Mouse (Mus musculus): Measurements from ENCODE around the gene Picalm. TPM values are rescaled to one million over a fixed set of nuclear protein-coding genes. Genes with fewer than 3 reads are reported as not detected.
A peak's percentile ranks its signal among the peaks of the same experiment; 100 is the strongest.

Gene Picalm
- polyA plus RNA-seq, 1 experiment from 2014 or later, result 57.8 TPM

- H3K4me1 ChIP-seq (replicated peaks; ENCODE audit: control insufficient read depth, insufficient read depth, low read length), result no peaks in the 10 kb centered on the region
- no peak overlapping the region for H3K27ac ChIP-seq (ENCODE audit: low read depth, low read length)
- ATAC-seq (ENCODE audit: low FRiP score), result no peak
- no peak overlapping the region for H3K4me2 ChIP-seq (replicated peaks; ENCODE audit: low read depth, low read length)
- no peak overlapping the region for H3K9ac ChIP-seq (ENCODE audit: low read depth, low read length)
- H3K36me3 ChIP-seq (ENCODE audit: control insufficient read depth, insufficient read depth, low read length), result no peaks in the 10 kb centered on the region
- no peak overlapping the region for H3K4me3 ChIP-seq (ENCODE audit: low read depth, low read length)
- WGBS, result 89% methylated on average over 3 of the region's 3 CpGs
- no peak for DNase-seq (ENCODE audit: low spot score)
- no peaks in the 10 kb centered on the region for H3K9me3 ChIP-seq (ENCODE audit: control insufficient read depth, low read length)
- H3K27me3 ChIP-seq (ENCODE audit: control insufficient read depth, insufficient read depth, low read length), result no peaks in the 10 kb centered on the region
Measured at GRCm38 (mm10) chr7:90140290-90140689, 10.3 kb downstream of the Picalm start.

GRCm38 (mm10) chr7:90144275-90144674, 14.3 kb downstream of the Picalm start:
- Histone ChIP-seq H3K4me3 (ENCODE audit: low read depth, low read length) (no peak overlapping the region), H3K9me3 (ENCODE audit: control insufficient read depth, low read length) (no peaks in the 10 kb centered on the region), H3K9ac (ENCODE audit: low read depth, low read length) (no peak overlapping the region), H3K27me3 (ENCODE audit: control insufficient read depth, insufficient read depth, low read length) (no peaks in the 10 kb centered on the region), H3K27ac (ENCODE audit: low read depth, low read length) (no peak overlapping the region), H3K36me3 (ENCODE audit: control insufficient read depth, insufficient read depth, low read length) (no peaks in the 10 kb centered on the region), H3K4me1 (replicated peaks; ENCODE audit: control insufficient read depth, insufficient read depth, low read length) (no peaks in the 10 kb centered on the region), H3K4me2 (replicated peaks; ENCODE audit: low read depth, low read length) (no peak overlapping the region)
- DNase-seq (ENCODE audit: low spot score) (no peak), ATAC-seq (ENCODE audit: low FRiP score) (no peak)
- WGBS, result 83% methylated on average over 2 of the region's 2 CpGs

- WGBS, result 85% methylated on average over 2 of the region's 2 CpGs
- Histone ChIP-seq H3K9ac (ENCODE audit: low read depth, low read length) (no peak overlapping the region), H3K9me3 (ENCODE audit: control insufficient read depth, low read length) (no peaks in the 10 kb centered on the region), H3K27me3 (ENCODE audit: control insufficient read depth, insufficient read depth, low read length) (no peaks in the 10 kb centered on the region), H3K4me1 (replicated peaks; ENCODE audit: control insufficient read depth, insufficient read depth, low read length) (no peaks in the 10 kb centered on the region), H3K4me2 (replicated peaks; ENCODE audit: low read depth, low read length) (no peak overlapping the region), H3K36me3 (ENCODE audit: control insufficient read depth, insufficient read depth, low read length) (no peaks in the 10 kb centered on the region), H3K27ac (ENCODE audit: low read depth, low read length) (no peak overlapping the region), H3K4me3 (ENCODE audit: low read depth, low read length) (no peak overlapping the region)
- DNase-seq (ENCODE audit: low spot score) (no peak), ATAC-seq (ENCODE audit: low FRiP score) (no peak)
Measured at GRCm38 (mm10) chr7:90144971-90145370, 15.0 kb downstream of the Picalm start.

DNA sequence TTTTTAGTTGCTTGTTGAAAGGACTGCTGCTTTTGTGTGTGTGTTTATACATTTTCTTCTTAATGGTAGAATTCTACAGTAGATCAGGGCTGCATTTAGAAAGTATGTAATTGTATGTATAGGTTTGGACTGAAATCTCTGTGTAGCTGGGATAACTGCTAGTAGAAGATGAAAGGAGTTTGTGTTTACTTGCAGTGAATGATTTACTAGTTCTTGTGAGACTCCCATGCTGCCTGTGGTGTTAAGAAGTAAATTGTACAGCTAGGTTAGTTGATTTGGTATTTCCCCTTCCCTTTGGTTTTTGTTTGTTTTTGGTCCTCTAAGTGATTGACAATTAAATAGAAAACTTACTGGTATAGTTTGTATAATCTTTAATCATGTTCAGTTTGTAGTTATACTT, 15.4 kb downstream of the Picalm start:
- H3K4me1 ChIP-seq (replicated peaks; ENCODE audit: control insufficient read depth, insufficient read depth, low read length), result no peaks in the 10 kb centered on the region
- H3K4me2 ChIP-seq (replicated peaks; ENCODE audit: low read depth, low read length), result no peak overlapping the region
- no peak overlapping the region for H3K4me3 ChIP-seq (ENCODE audit: low read depth, low read length)
- H3K36me3 ChIP-seq (ENCODE audit: control insufficient read depth, insufficient read depth, low read length), result no peaks in the 10 kb centered on the region
- no peaks in the 10 kb centered on the region for H3K27me3 ChIP-seq (ENCODE audit: control insufficient read depth, insufficient read depth, low read length)
- ATAC-seq (ENCODE audit: low FRiP score) (no peak), DNase-seq (ENCODE audit: low spot score) (no peak)
- no peak overlapping the region for H3K9ac ChIP-seq (ENCODE audit: low read depth, low read length)
- no peaks in the 10 kb centered on the region for H3K9me3 ChIP-seq (ENCODE audit: control insufficient read depth, low read length)
- no peak overlapping the region for H3K27ac ChIP-seq (ENCODE audit: low read depth, low read length)

DNA sequence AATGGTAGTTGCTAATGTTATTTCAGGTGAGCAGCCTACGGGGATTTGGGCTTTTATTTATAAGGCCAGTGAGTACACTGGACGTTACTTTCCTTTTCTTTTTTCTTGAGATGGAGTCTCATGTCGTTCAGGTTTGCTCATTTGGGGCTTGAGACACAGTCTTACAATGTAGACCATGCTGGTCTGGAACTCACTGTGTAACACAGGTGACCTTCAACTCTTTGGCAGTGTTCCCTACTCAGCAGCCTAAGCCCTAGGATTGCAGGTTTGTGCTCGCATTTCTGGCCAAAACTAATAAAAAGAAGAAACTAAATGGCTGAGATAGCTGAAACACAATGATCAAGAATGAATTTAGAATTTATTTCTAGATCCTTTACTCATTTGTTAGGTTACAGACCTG, 15.9 kb downstream of the Picalm start:
- Histone ChIP-seq H3K27ac (ENCODE audit: low read depth, low read length) (no peak overlapping the region), H3K9ac (ENCODE audit: low read depth, low read length) (no peak overlapping the region), H3K9me3 (ENCODE audit: control insufficient read depth, low read length) (no peaks in the 10 kb centered on the region), H3K4me1 (replicated peaks; ENCODE audit: control insufficient read depth, insufficient read depth, low read length) (no peaks in the 10 kb centered on the region), H3K36me3 (ENCODE audit: control insufficient read depth, insufficient read depth, low read length) (no peaks in the 10 kb centered on the region), H3K4me3 (ENCODE audit: low read depth, low read length) (no peak overlapping the region), H3K4me2 (replicated peaks; ENCODE audit: low read depth, low read length) (no peak overlapping the region), H3K27me3 (ENCODE audit: control insufficient read depth, insufficient read depth, low read length) (no peaks in the 10 kb centered on the region)
- DNase-seq (ENCODE audit: low spot score) (no peak), ATAC-seq (ENCODE audit: low FRiP score) (no peak)
- 76% methylated on average over 4 of the region's 4 CpGs for WGBS

GRCm38 (mm10) chr7:90146321-90146720, 16.3 kb downstream of the Picalm start:
- H3K36me3 ChIP-seq (ENCODE audit: control insufficient read depth, insufficient read depth, low read length), result no peaks in the 10 kb centered on the region
- H3K4me2 ChIP-seq (replicated peaks; ENCODE audit: low read depth, low read length), result no peak overlapping the region
- no peak overlapping the region for H3K27ac ChIP-seq (ENCODE audit: low read depth, low read length)
- no peak for ATAC-seq (ENCODE audit: low FRiP score)
- no peaks in the 10 kb centered on the region for H3K27me3 ChIP-seq (ENCODE audit: control insufficient read depth, insufficient read depth, low read length)
- WGBS, result 83% methylated on average over 1 of the region's 1 CpGs
- H3K9ac ChIP-seq (ENCODE audit: low read depth, low read length), result no peak overlapping the region
- no peak for DNase-seq (ENCODE audit: low spot score)
- no peaks in the 10 kb centered on the region for H3K9me3 ChIP-seq (ENCODE audit: control insufficient read depth, low read length)
- H3K4me3 ChIP-seq (ENCODE audit: low read depth, low read length), result no peak overlapping the region
- no peaks in the 10 kb centered on the region for H3K4me1 ChIP-seq (replicated peaks; ENCODE audit: control insufficient read depth, insufficient read depth, low read length)

- ATAC-seq (ENCODE audit: low FRiP score) (no peak), DNase-seq (ENCODE audit: low spot score) (no peak)
- Histone ChIP-seq H3K36me3 (ENCODE audit: control insufficient read depth, insufficient read depth, low read length) (no peaks in the 10 kb centered on the region), H3K27me3 (ENCODE audit: control insufficient read depth, insufficient read depth, low read length) (no peaks in the 10 kb centered on the region), H3K4me3 (ENCODE audit: low read depth, low read length) (no peak overlapping the region), H3K4me1 (replicated peaks; ENCODE audit: control insufficient read depth, insufficient read depth, low read length) (no peaks in the 10 kb centered on the region), H3K9me3 (ENCODE audit: control insufficient read depth, low read length) (no peaks in the 10 kb centered on the region), H3K9ac (ENCODE audit: low read depth, low read length) (no peak overlapping the region), H3K4me2 (replicated peaks; ENCODE audit: low read depth, low read length) (no peak overlapping the region), H3K27ac (ENCODE audit: low read depth, low read length) (no peak overlapping the region)
- WGBS, result 87% methylated on average over 2 of the region's 2 CpGs
Measured at GRCm38 (mm10) chr7:90148023-90148422, 18.0 kb downstream of the Picalm start.

DNA sequence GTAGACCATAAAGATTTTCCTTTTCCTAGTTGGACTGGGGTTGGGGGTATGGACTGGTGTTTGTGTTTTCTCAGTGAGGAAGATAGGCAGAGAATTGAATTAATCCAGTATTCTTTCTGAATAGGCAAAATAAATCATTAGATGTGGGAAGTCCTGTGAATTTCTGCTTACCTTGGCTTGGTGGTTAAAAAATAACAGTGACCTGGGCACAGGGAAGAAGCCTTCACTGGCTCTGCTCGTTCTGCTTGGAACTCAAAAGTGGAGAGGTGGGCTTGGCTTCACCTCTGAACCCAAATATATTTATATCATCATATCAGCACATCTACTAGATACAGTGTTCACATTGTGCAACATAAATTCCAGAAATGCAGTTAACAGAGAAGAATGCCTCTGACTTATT, 18.5 kb downstream of the Picalm start:
- no peak overlapping the region for H3K4me3 ChIP-seq (ENCODE audit: low read depth, low read length)
- no peaks in the 10 kb centered on the region for H3K9me3 ChIP-seq (ENCODE audit: control insufficient read depth, low read length)
- no peak overlapping the region for H3K27ac ChIP-seq (ENCODE audit: low read depth, low read length)
- H3K4me2 ChIP-seq (replicated peaks; ENCODE audit: low read depth, low read length), result no peak overlapping the region
- no peak overlapping the region for H3K9ac ChIP-seq (ENCODE audit: low read depth, low read length)
- H3K4me1 ChIP-seq (replicated peaks; ENCODE audit: control insufficient read depth, insufficient read depth, low read length), result no peaks in the 10 kb centered on the region
- ATAC-seq (ENCODE audit: low FRiP score) (no peak), DNase-seq (ENCODE audit: low spot score) (no peak)
- WGBS, result 73% methylated on average over 1 of the region's 1 CpGs
- H3K27me3 ChIP-seq (ENCODE audit: control insufficient read depth, insufficient read depth, low read length), result no peaks in the 10 kb centered on the region
- H3K36me3 ChIP-seq (ENCODE audit: control insufficient read depth, insufficient read depth, low read length), result no peaks in the 10 kb centered on the region

DNA sequence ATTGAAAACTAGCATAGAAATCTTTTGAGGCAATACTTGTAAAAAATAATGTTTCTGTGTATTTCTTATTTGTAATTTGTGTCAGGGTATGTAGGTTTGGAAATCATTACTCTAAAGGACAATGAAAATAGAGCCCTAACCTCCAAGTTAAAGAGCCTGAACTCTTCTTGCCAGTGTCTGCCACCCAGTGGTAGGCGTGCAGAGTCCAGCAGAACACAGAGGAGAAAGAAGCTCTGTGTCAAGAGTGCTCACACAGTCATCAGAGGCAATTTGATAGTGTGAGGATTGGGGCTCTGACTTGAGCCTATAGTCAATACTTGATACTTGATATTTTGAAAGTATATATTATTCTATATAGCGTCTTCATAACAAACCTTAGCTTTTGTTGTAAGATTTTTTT, 20.3 kb downstream of the Picalm start:
- WGBS, result 58% methylated on average over 2 of the region's 2 CpGs
- H3K27ac ChIP-seq (ENCODE audit: low read depth, low read length), result no peak overlapping the region
- H3K27me3 ChIP-seq (ENCODE audit: control insufficient read depth, insufficient read depth, low read length), result no peaks in the 10 kb centered on the region
- H3K36me3 ChIP-seq (ENCODE audit: control insufficient read depth, insufficient read depth, low read length), result no peaks in the 10 kb centered on the region
- no peak overlapping the region for H3K9ac ChIP-seq (ENCODE audit: low read depth, low read length)
- peak; percentile 46 for DNase-seq (ENCODE audit: low spot score)
- no peak overlapping the region for H3K4me2 ChIP-seq (replicated peaks; ENCODE audit: low read depth, low read length)
- no peaks in the 10 kb centered on the region for H3K4me1 ChIP-seq (replicated peaks; ENCODE audit: control insufficient read depth, insufficient read depth, low read length)
- no peaks in the 10 kb centered on the region for H3K9me3 ChIP-seq (ENCODE audit: control insufficient read depth, low read length)
- no peak overlapping the region for H3K4me3 ChIP-seq (ENCODE audit: low read depth, low read length)
- peak; percentile 72 for ATAC-seq (ENCODE audit: low FRiP score)

All from hindbrain, embryonic 11.5 days (tissue).